Comparison of ENCODE assay signal across 25 mouse cellular contexts in genomic region chr7:29230560-29230959, GRCm38 (mm10). TPM values are rescaled to one million over a fixed set of nuclear protein-coding genes. Genes with fewer than 3 reads are reported as not detected.
DNase-seq lines count a peak whose midpoint lies in the region; ATAC-seq and TF ChIP-seq lines count a peak whose summit lies in the region.
"Had no signal": no experiment of that assay in that cellular context is flagged by ENCODE, and none has a peak within 500 bp of the region (broad histone marks: within the 10 kb centered on the region; RNA-seq: fewer than 3 reads in every experiment).

No protein-coding gene starts in this region.

- ATAC-seq in heart, embryonic 15.5 days (replicated peaks; ENCODE audit: insufficient number of reproducible peaks, insufficient read depth, low FRiP score, low read depth): no peak
- ATAC-seq in liver, postnatal 0 days: no peak
- no peak for ATAC-seq in liver, embryonic 12.5 days
- no peak for ATAC-seq in midbrain, embryonic 11.5 days (ENCODE audit: low FRiP score)
- no peak for ATAC-seq in midbrain, embryonic 13.5 days
- ATAC-seq: CD4-positive, CD25-positive, alpha-beta regulatory T cell, adult 4 months; forebrain, embryonic 14.5 days; intestine, embryonic 15.5 days had no signal

- no peak for TF ChIP-seq CTCF in liver, postnatal 0 days (IDR thresholded peaks at IDR 0.05; ENCODE audit: low read depth)

- peaks cover 6% of the 10 kb centered on the region; the same call in 1 of the 2 replicates for H3K27me3 ChIP-seq in heart, embryonic 15.5 days
- peaks cover 18% of the 10 kb centered on the region for H3K27me3 ChIP-seq in liver, postnatal 0 days (ENCODE audit: insufficient read depth, low read length)
- peaks cover 52% of the 10 kb centered on the region for H3K27me3 ChIP-seq in liver, embryonic 12.5 days (replicated peaks)
- peaks cover 25% of the 10 kb centered on the region for H3K27me3 ChIP-seq in midbrain, embryonic 11.5 days (ENCODE audit: control insufficient read depth, insufficient read depth, low read length)
- peaks cover 47% of the 10 kb centered on the region for H3K27me3 ChIP-seq in midbrain, embryonic 13.5 days

- peak; percentile 44; the same call in 1 of the 2 replicates for TF ChIP-seq EP300 in liver, postnatal 0 days (IDR thresholded peaks at IDR 0.05; ENCODE audit: low read depth)

- peak overlapping the region; percentile 83; the same call in 1 of the 2 replicates for H3K4me2 ChIP-seq in heart, embryonic 15.5 days
- H3K4me2 ChIP-seq in liver, postnatal 0 days (ENCODE audit: low read depth, low read length): no peak overlapping the region
- H3K4me2 ChIP-seq in liver, embryonic 12.5 days: no peak overlapping the region
- H3K4me2 ChIP-seq in midbrain, embryonic 11.5 days: no peak overlapping the region
- no peak overlapping the region for H3K4me2 ChIP-seq in midbrain, embryonic 13.5 days (replicated peaks)
- H3K4me2 ChIP-seq: hindbrain, embryonic 14.5 days had no signal

- H3K36me3 ChIP-seq in heart, embryonic 15.5 days: no peaks in the 10 kb centered on the region
- no peaks in the 10 kb centered on the region for H3K36me3 ChIP-seq in liver, postnatal 0 days (replicated peaks; ENCODE audit: insufficient read depth, low read length)
- H3K36me3 ChIP-seq in liver, embryonic 12.5 days: peaks cover under 1% of the 10 kb centered on the region; the same call in 1 of the 2 replicates
- H3K36me3 ChIP-seq in midbrain, embryonic 11.5 days (ENCODE audit: control insufficient read depth, insufficient read depth, low read length): no peaks in the 10 kb centered on the region
- no peaks in the 10 kb centered on the region for H3K36me3 ChIP-seq in midbrain, embryonic 13.5 days
- H3K36me3 ChIP-seq: embryonic facial prominence, embryonic 10.5 days; forebrain, embryonic 10.5 days; G1E; hindbrain, embryonic 10.5 days; intestine, embryonic 15.5 days had no signal

- H3K9ac ChIP-seq in heart, embryonic 15.5 days: no peak overlapping the region
- H3K9ac ChIP-seq in liver, postnatal 0 days (replicated peaks): no peak overlapping the region
- H3K9ac ChIP-seq in liver, embryonic 12.5 days: no peak overlapping the region
- no peak overlapping the region for H3K9ac ChIP-seq in midbrain, embryonic 11.5 days (ENCODE audit: low read length)
- no peak overlapping the region for H3K9ac ChIP-seq in midbrain, embryonic 13.5 days (replicated peaks)
- H3K9ac ChIP-seq: hindbrain, embryonic 14.5 days; intestine, embryonic 15.5 days had no signal

- H3K4me3 ChIP-seq in heart, embryonic 15.5 days: no peak overlapping the region
- no peak overlapping the region for H3K4me3 ChIP-seq in liver, postnatal 0 days (ENCODE audit: low read depth, low read length)
- no peak overlapping the region for H3K4me3 ChIP-seq in liver, embryonic 12.5 days
- no peak overlapping the region for H3K4me3 ChIP-seq in midbrain, embryonic 11.5 days (ENCODE audit: low read depth, low read length)
- no peak overlapping the region for H3K4me3 ChIP-seq in midbrain, embryonic 13.5 days (replicated peaks)
- H3K4me3 ChIP-seq: erythroblast, embryonic 14.5 days; forebrain, embryonic 10.5 days; hindbrain, embryonic 10.5 days; intestine, embryonic 15.5 days had no signal

- WGBS in heart, embryonic 15.5 days: 26% methylated on average over 3 of the region's 3 CpGs
- WGBS in liver, postnatal 0 days (ENCODE audit: insufficient replicate concordance): 31% methylated on average over 3 of the region's 3 CpGs
- WGBS in liver, embryonic 12.5 days (ENCODE audit: insufficient replicate concordance): 12% methylated on average over 3 of the region's 3 CpGs
- WGBS in midbrain, embryonic 11.5 days: 24% methylated on average over 3 of the region's 3 CpGs
- WGBS in midbrain, embryonic 13.5 days: 23% methylated on average over 3 of the region's 3 CpGs

- no peak for DNase-seq in heart, adult 8-10 months (ENCODE audit: low spot score)
- no peak for DNase-seq in liver, postnatal 0 days
- peak; percentile 80 for DNase-seq in midbrain, embryonic 11.5 days (ENCODE audit: low spot score, missing footprints)
- DNase-seq in cerebellum, postnatal 14 days: no peak
- DNase-seq: adrenal gland, adult 8-10 months; B cell, adult 2 months; cerebellum, adult 11-12 months; cerebellum, adult 9-10 months; cerebellum, postnatal 36 days; gastrocnemius, adult 2 months; gastrocnemius, postnatal 25 days; kidney, adult 18-20 months had no signal

- H3K27ac ChIP-seq in heart, embryonic 15.5 days: 0 out of 2 replicates have a peak overlapping the region, but pooled peaks have one; percentile 3
- no peak overlapping the region for H3K27ac ChIP-seq in liver, postnatal 0 days (ENCODE audit: low read depth)
- no peak overlapping the region for H3K27ac ChIP-seq in liver, embryonic 12.5 days
- H3K27ac ChIP-seq in midbrain, embryonic 11.5 days (ENCODE audit: low read depth, low read length): no peak overlapping the region
- H3K27ac ChIP-seq in midbrain, embryonic 13.5 days: no peak overlapping the region
- H3K27ac ChIP-seq: embryonic facial prominence, embryonic 10.5 days; forebrain, embryonic 10.5 days; gastrocnemius, adult 2 months; hindbrain, embryonic 10.5 days; hindbrain, embryonic 14.5 days; intestine, embryonic 15.5 days had no signal

- peaks cover 24% of the 10 kb centered on the region for H3K4me1 ChIP-seq in heart, embryonic 15.5 days (replicated peaks)
- H3K4me1 ChIP-seq in liver, postnatal 0 days (ENCODE audit: insufficient read depth): peaks cover 4% of the 10 kb centered on the region; the same call in 1 of the 2 replicates
- peaks cover 14% of the 10 kb centered on the region for H3K4me1 ChIP-seq in liver, embryonic 12.5 days
- H3K4me1 ChIP-seq in midbrain, embryonic 11.5 days (ENCODE audit: control insufficient read depth, insufficient read depth, low read length): peaks cover 6% of the 10 kb centered on the region
- peaks cover 7% of the 10 kb centered on the region for H3K4me1 ChIP-seq in midbrain, embryonic 13.5 days (replicated peaks)

- no peaks in the 10 kb centered on the region for H3K9me3 ChIP-seq in heart, embryonic 15.5 days (replicated peaks)
- no peaks in the 10 kb centered on the region for H3K9me3 ChIP-seq in liver, postnatal 0 days (ENCODE audit: low read length)
- no peaks in the 10 kb centered on the region for H3K9me3 ChIP-seq in liver, embryonic 12.5 days (replicated peaks)
- H3K9me3 ChIP-seq in midbrain, embryonic 11.5 days (ENCODE audit: control insufficient read depth, low read length): peaks cover 4% of the 10 kb centered on the region; the same call in 1 of the 2 replicates
- no peaks in the 10 kb centered on the region for H3K9me3 ChIP-seq in midbrain, embryonic 13.5 days
- H3K9me3 ChIP-seq: embryonic facial prominence, embryonic 10.5 days; forebrain, embryonic 10.5 days; intestine, embryonic 15.5 days had no signal

RNA-seq across cellular contexts. Expression of gene Kcnk6, which starts 1.8 kb away (rescaled TPM):
- polyA plus RNA-seq in heart, embryonic 15.5 days (2015; fragmentation: Nextera tagmentation; extraction: Ambion mirVana): 1.4 and 2.0 TPM in 2 replicates
- total RNA-seq in heart, adult 8-10 months (2022): 1 to 10 TPM; 1.5 to 2.3 (median 2.0) TPM
- polyA plus RNA-seq in liver, postnatal 0 days (2015; fragmentation: Nextera tagmentation; extraction: Ambion mirVana): 0.90 and 1.4 TPM in 2 replicates
- polyA plus RNA-seq in liver, embryonic 12.5 days (2016; fragmentation: Nextera tagmentation; extraction: Ambion mirVana): 2.9 and 3.1 TPM in 2 replicates
- 0.22 and 0.43 TPM in 2 replicates for polyA plus RNA-seq in midbrain, embryonic 11.5 days (2014; fragmentation: Nextera tagmentation; extraction: Ambion mirVana)
- polyA plus RNA-seq in midbrain, embryonic 13.5 days (2015; fragmentation: Nextera tagmentation; extraction: Ambion mirVana): 0.17 and 0.30 TPM in 2 replicates
- total RNA-seq: G1E had no signal
- polyA plus RNA-seq: erythroblast, embryonic 14.5 days; G1E had no signal

RNA-seq across cellular contexts. Expression of gene Yif1b, which starts 7.6 kb away (rescaled TPM):
- 98.2 and 107 TPM in 2 replicates for polyA plus RNA-seq in heart, embryonic 15.5 days (2015; fragmentation: Nextera tagmentation; extraction: Ambion mirVana)
- total RNA-seq in heart, adult 8-10 months (2022): 10 to 100 TPM; 66.2 to 78.1 (median 70.0) TPM
- 45.0 and 46.8 TPM in 2 replicates for polyA plus RNA-seq in liver, postnatal 0 days (2015; fragmentation: Nextera tagmentation; extraction: Ambion mirVana)
- 59.2 and 64.3 TPM in 2 replicates for polyA plus RNA-seq in liver, embryonic 12.5 days (2016; fragmentation: Nextera tagmentation; extraction: Ambion mirVana)
- polyA plus RNA-seq in midbrain, embryonic 11.5 days (2014; fragmentation: Nextera tagmentation; extraction: Ambion mirVana): 77.1 and 81.5 TPM in 2 replicates
- polyA plus RNA-seq in midbrain, embryonic 13.5 days (2015; fragmentation: Nextera tagmentation; extraction: Ambion mirVana): 77.0 and 80.8 TPM in 2 replicates

RNA-seq across cellular contexts. Expression of gene Catsperg1, which starts 16.7 kb away (rescaled TPM):
- polyA plus RNA-seq in heart, embryonic 15.5 days (2015; fragmentation: Nextera tagmentation; extraction: Ambion mirVana): 0.25 and 0.84 TPM in 2 replicates
- under 1 TPM in 3 of 4 experiments, not detected in 1; 0.24 to 0.34 (median 0.25) TPM for total RNA-seq in heart, adult 8-10 months (2022)
- 0.09 and 0.17 TPM in 2 replicates for polyA plus RNA-seq in liver, postnatal 0 days (2015; fragmentation: Nextera tagmentation; extraction: Ambion mirVana)
- 0.26 and 0.48 TPM in 2 replicates for polyA plus RNA-seq in liver, embryonic 12.5 days (2016; fragmentation: Nextera tagmentation; extraction: Ambion mirVana)
- polyA plus RNA-seq in midbrain, embryonic 11.5 days (2014; fragmentation: Nextera tagmentation; extraction: Ambion mirVana): 0.36 and 1.2 TPM in 2 replicates
- polyA plus RNA-seq in midbrain, embryonic 13.5 days (2015; fragmentation: Nextera tagmentation; extraction: Ambion mirVana): 2.0 and 3.3 TPM in 2 replicates
- polyA plus RNA-seq: erythroblast, embryonic 14.5 days had no signal

RNA-seq across cellular contexts. Expression of gene 2200002D01Rik, which starts 17.7 kb away (rescaled TPM):
- polyA plus RNA-seq in heart, embryonic 15.5 days (2015; fragmentation: Nextera tagmentation; extraction: Ambion mirVana): 6.3 and 7.1 TPM in 2 replicates
- total RNA-seq in heart, adult 8-10 months (2022): 1 to 10 TPM; 1.7 to 3.9 (median 2.6) TPM
- 1.9 and 3.3 TPM in 2 replicates for polyA plus RNA-seq in liver, postnatal 0 days (2015; fragmentation: Nextera tagmentation; extraction: Ambion mirVana)
- polyA plus RNA-seq in liver, embryonic 12.5 days (2016; fragmentation: Nextera tagmentation; extraction: Ambion mirVana): 3.0 and 3.9 TPM in 2 replicates
- polyA plus RNA-seq in midbrain, embryonic 11.5 days (2014; fragmentation: Nextera tagmentation; extraction: Ambion mirVana): 2.4 and 2.7 TPM in 2 replicates
- 0.92 and 2.0 TPM in 2 replicates for polyA plus RNA-seq in midbrain, embryonic 13.5 days (2015; fragmentation: Nextera tagmentation; extraction: Ambion mirVana)
- total RNA-seq: granulocyte monocyte progenitor cell, adult 5-6 weeks had no signal
- polyA plus RNA-seq: erythroblast, embryonic 14.5 days; G1E had no signal

RNA-seq across cellular contexts. Expression of gene Psmd8, which starts 50.1 kb away (rescaled TPM):
- polyA plus RNA-seq in heart, embryonic 15.5 days (2015; fragmentation: Nextera tagmentation; extraction: Ambion mirVana): 204 and 207 TPM in 2 replicates
- 100 to 1,000 TPM; 116 to 132 (median 121) TPM for total RNA-seq in heart, adult 8-10 months (2022)
- 143 TPM in 2 replicates for polyA plus RNA-seq in liver, postnatal 0 days (2015; fragmentation: Nextera tagmentation; extraction: Ambion mirVana)
- polyA plus RNA-seq in liver, embryonic 12.5 days (2016; fragmentation: Nextera tagmentation; extraction: Ambion mirVana): 170 and 180 TPM in 2 replicates
- 322 and 332 TPM in 2 replicates for polyA plus RNA-seq in midbrain, embryonic 11.5 days (2014; fragmentation: Nextera tagmentation; extraction: Ambion mirVana)
- 314 and 315 TPM in 2 replicates for polyA plus RNA-seq in midbrain, embryonic 13.5 days (2015; fragmentation: Nextera tagmentation; extraction: Ambion mirVana)
